Mouse (Mus musculus) kidney, adult 9 months (tissue): ENCODE results near the gene Gm11444.

Experiments used
- DNase-seq: peaks from one replicate; pipeline ENCODE4 v3.0.0; 2022

Gene Gm11444

GRCm38 (mm10) chr11:85812201-85812966 lies 37.7 kb downstream of the Gm11444 start:
- DNase-seq, result peak; percentile 96

DNA sequence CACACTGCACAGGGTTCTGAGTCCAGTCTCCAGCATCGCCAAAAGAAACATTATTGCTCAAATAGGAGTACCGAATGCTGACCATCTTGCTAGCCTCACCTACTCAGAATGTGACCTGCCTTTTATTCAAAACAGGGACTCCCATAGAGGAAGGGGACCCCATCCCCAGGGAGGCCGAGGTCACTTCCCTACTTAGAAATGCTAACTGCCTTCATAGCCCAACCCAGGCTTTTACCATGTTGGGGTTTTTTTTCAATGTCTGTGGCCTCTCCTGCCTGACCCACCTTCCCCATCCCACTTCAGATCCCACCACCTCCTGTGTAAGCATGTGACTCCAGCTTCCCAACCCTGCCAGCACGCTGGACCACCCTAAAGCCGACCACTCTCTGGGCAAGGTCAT lies 38.5 kb downstream of the Gm11444 start:
- DNase-seq, result no peak

DNA sequence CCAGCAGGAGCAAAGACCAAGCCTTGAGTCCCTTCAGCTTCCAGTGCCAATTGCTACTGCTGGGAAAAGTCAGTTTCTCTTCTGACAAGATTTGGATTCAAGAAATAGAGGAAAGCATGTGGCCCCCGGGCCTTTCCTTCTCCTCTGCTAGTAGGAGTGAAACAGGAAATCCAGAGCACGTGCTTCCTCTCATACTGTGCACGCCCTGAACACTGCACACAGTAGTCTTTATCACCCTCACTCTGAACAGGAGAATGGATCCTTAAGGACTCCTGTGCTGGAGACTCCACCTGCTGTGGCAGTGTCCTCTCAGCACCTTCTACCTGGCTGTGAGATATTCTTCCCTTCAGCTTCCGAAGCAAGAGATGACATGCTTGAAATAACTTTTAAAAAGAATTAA lies 38.9 kb downstream of the Gm11444 start:
- DNase-seq, result no peak

GRCm38 (mm10) chr11:85807353-85807752 lies 42.8 kb downstream of the Gm11444 start:
- peak; percentile 44 for DNase-seq

- DNase-seq, result no peak
Observed at GRCm38 (mm10) chr11:85805779-85806178, 44.4 kb downstream of the Gm11444 start.

GRCm38 (mm10) chr11:85804048-85804447 lies 46.1 kb downstream of the Gm11444 start:
- no peak for DNase-seq

- DNase-seq, result peak; percentile 38
Observed at GRCm38 (mm10) chr11:85800380-85800779, 49.8 kb downstream of the Gm11444 start.

- no peak for DNase-seq
Observed at GRCm38 (mm10) chr11:85799856-85800255, 50.3 kb downstream of the Gm11444 start.

DNA sequence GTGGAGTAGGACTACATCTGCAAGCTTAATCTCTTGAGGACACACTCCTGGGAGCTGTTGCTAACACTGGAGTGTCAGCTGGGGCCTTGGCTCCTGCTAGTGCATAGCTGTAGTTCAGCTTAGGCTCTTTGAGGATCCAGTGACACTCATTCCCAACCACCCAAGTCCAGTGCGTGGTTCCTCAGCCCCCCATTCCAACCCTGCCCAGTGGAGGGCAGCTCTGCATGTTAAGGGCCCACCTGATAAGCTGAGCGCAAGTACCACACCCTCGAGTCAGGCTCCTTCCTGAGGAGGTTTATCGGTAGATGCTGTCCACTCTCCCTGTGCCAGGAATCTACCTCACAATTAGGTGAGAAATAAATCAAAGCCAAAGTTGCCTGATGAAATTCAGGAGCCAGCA lies 50.7 kb downstream of the Gm11444 start:
- DNase-seq, result no peak
